Mouse (Mus musculus): ENCODE results near the gene Cbln3. TPM values are rescaled to one million over a fixed set of nuclear protein-coding genes. Genes with fewer than 3 reads are reported as not detected.
A peak's percentile ranks its signal among the peaks of the same experiment; 100 is the strongest.

The Cbln3 gene
- 0.07 and 0.17 TPM in 2 replicates for polyA plus RNA-seq (2014; fragmentation: Nextera tagmentation; extraction: Ambion mirVana)

GRCm38 (mm10) chr14:55884166-55884565 lies at the start of gene Cbln3:
Cbln3 (minus strand) TSS chr14:55884392.
- peak; percentile 29; the same call in 1 of the 2 replicates for ATAC-seq (replicated peaks; ENCODE audit: insufficient number of reproducible peaks, low FRiP score, low TSS enrichment, low read depth)
- Histone ChIP-seq H3K4me1 (ENCODE audit: control insufficient read depth, insufficient read depth, low read length) (no peaks in the 10 kb centered on the region), H3K4me3 (ENCODE audit: low read depth, low read length) (peak within 1 kb of the TSS; percentile 76), H3K27me3 (ENCODE audit: control insufficient read depth, insufficient read depth, low read length) (no peaks in the 10 kb centered on the region), H3K9ac (replicated peaks; ENCODE audit: low read length) (peak within 1 kb of the TSS; percentile 74), H3K4me2 (ENCODE audit: low read depth, low read length) (peak within 1 kb of the TSS; percentile 85), H3K9me3 (replicated peaks; ENCODE audit: control insufficient read depth, low read length) (no peaks in the 10 kb centered on the region), H3K36me3 (replicated peaks; ENCODE audit: control insufficient read depth, insufficient read depth, low read depth, low read length) (peaks cover 9% of the 10 kb centered on the region), H3K27ac (replicated peaks; ENCODE audit: low read depth, low read length) (peak within 1 kb of the TSS; percentile 84)
- WGBS: 36% methylated on average over 4 of the region's 4 CpGs
- no peak for DNase-seq (ENCODE audit: low spot score)

- ATAC-seq (replicated peaks; ENCODE audit: insufficient number of reproducible peaks, low FRiP score, low TSS enrichment, low read depth): no peak
- H3K9ac ChIP-seq (replicated peaks; ENCODE audit: low read length): no peak overlapping the region
- H3K27ac ChIP-seq (replicated peaks; ENCODE audit: low read depth, low read length): no peak overlapping the region
- WGBS: 49% methylated on average over 7 of the region's 7 CpGs
- H3K27me3 ChIP-seq (ENCODE audit: control insufficient read depth, insufficient read depth, low read length): no peaks in the 10 kb centered on the region
- H3K4me2 ChIP-seq (ENCODE audit: low read depth, low read length): no peak overlapping the region
- peak; percentile 32 for DNase-seq (ENCODE audit: low spot score)
- H3K36me3 ChIP-seq (replicated peaks; ENCODE audit: control insufficient read depth, insufficient read depth, low read depth, low read length): no peaks in the 10 kb centered on the region
- H3K9me3 ChIP-seq (replicated peaks; ENCODE audit: control insufficient read depth, low read length): no peaks in the 10 kb centered on the region
- H3K4me1 ChIP-seq (ENCODE audit: control insufficient read depth, insufficient read depth, low read length): no peaks in the 10 kb centered on the region
- no peak overlapping the region for H3K4me3 ChIP-seq (ENCODE audit: low read depth, low read length)
Measured at GRCm38 (mm10) chr14:55933586-55933985, 49.4 kb upstream of the Cbln3 start.

- no peak for ATAC-seq (replicated peaks; ENCODE audit: insufficient number of reproducible peaks, low FRiP score, low TSS enrichment, low read depth)
- WGBS: 55% methylated on average over 12 of the region's 12 CpGs
- no peak overlapping the region for H3K4me2 ChIP-seq (ENCODE audit: low read depth, low read length)
- no peak overlapping the region for H3K4me3 ChIP-seq (ENCODE audit: low read depth, low read length)
- H3K9ac ChIP-seq (replicated peaks; ENCODE audit: low read length): no peak overlapping the region
- no peaks in the 10 kb centered on the region for H3K27me3 ChIP-seq (ENCODE audit: control insufficient read depth, insufficient read depth, low read length)
- no peaks in the 10 kb centered on the region for H3K4me1 ChIP-seq (ENCODE audit: control insufficient read depth, insufficient read depth, low read length)
- DNase-seq (ENCODE audit: low spot score): peak; percentile 44
- no peaks in the 10 kb centered on the region for H3K9me3 ChIP-seq (replicated peaks; ENCODE audit: control insufficient read depth, low read length)
- H3K36me3 ChIP-seq (replicated peaks; ENCODE audit: control insufficient read depth, insufficient read depth, low read depth, low read length): no peaks in the 10 kb centered on the region
- H3K27ac ChIP-seq (replicated peaks; ENCODE audit: low read depth, low read length): no peak overlapping the region
Measured at GRCm38 (mm10) chr14:55929263-55929997, 45.2 kb upstream of the Cbln3 start.

- Histone ChIP-seq H3K4me2 (ENCODE audit: low read depth, low read length) (no peak overlapping the region), H3K9me3 (replicated peaks; ENCODE audit: control insufficient read depth, low read length) (no peaks in the 10 kb centered on the region), H3K4me1 (ENCODE audit: control insufficient read depth, insufficient read depth, low read length) (no peaks in the 10 kb centered on the region), H3K27me3 (ENCODE audit: control insufficient read depth, insufficient read depth, low read length) (no peaks in the 10 kb centered on the region), H3K9ac (replicated peaks; ENCODE audit: low read length) (no peak overlapping the region), H3K36me3 (replicated peaks; ENCODE audit: control insufficient read depth, insufficient read depth, low read depth, low read length) (no peaks in the 10 kb centered on the region), H3K27ac (replicated peaks; ENCODE audit: low read depth, low read length) (no peak overlapping the region), H3K4me3 (ENCODE audit: low read depth, low read length) (no peak overlapping the region)
- ATAC-seq (replicated peaks; ENCODE audit: insufficient number of reproducible peaks, low FRiP score, low TSS enrichment, low read depth) (no peak), DNase-seq (ENCODE audit: low spot score) (no peak)
- 81% methylated on average over 4 of the region's 4 CpGs for WGBS
Measured at GRCm38 (mm10) chr14:55926847-55927246, 42.7 kb upstream of the Cbln3 start.

GRCm38 (mm10) chr14:55922475-55923232 lies 38.5 kb upstream of the Cbln3 start:
- H3K4me3 ChIP-seq (ENCODE audit: low read depth, low read length): no peak overlapping the region
- ATAC-seq (replicated peaks; ENCODE audit: insufficient number of reproducible peaks, low FRiP score, low TSS enrichment, low read depth): no peak
- no peak overlapping the region for H3K9ac ChIP-seq (replicated peaks; ENCODE audit: low read length)
- no peaks in the 10 kb centered on the region for H3K36me3 ChIP-seq (replicated peaks; ENCODE audit: control insufficient read depth, insufficient read depth, low read depth, low read length)
- WGBS: 70% methylated on average over 7 of the region's 7 CpGs
- no peak overlapping the region for H3K27ac ChIP-seq (replicated peaks; ENCODE audit: low read depth, low read length)
- no peaks in the 10 kb centered on the region for H3K9me3 ChIP-seq (replicated peaks; ENCODE audit: control insufficient read depth, low read length)
- no peak overlapping the region for H3K4me2 ChIP-seq (ENCODE audit: low read depth, low read length)
- H3K27me3 ChIP-seq (ENCODE audit: control insufficient read depth, insufficient read depth, low read length): no peaks in the 10 kb centered on the region
- H3K4me1 ChIP-seq (ENCODE audit: control insufficient read depth, insufficient read depth, low read length): no peaks in the 10 kb centered on the region
- no peak for DNase-seq (ENCODE audit: low spot score)

GRCm38 (mm10) chr14:55918240-55919082 lies 34.3 kb upstream of the Cbln3 start:
- ATAC-seq (replicated peaks; ENCODE audit: insufficient number of reproducible peaks, low FRiP score, low TSS enrichment, low read depth): peak; percentile 74
- H3K27me3 ChIP-seq (ENCODE audit: control insufficient read depth, insufficient read depth, low read length): no peaks in the 10 kb centered on the region
- H3K27ac ChIP-seq (replicated peaks; ENCODE audit: low read depth, low read length): no peak overlapping the region
- H3K4me3 ChIP-seq (ENCODE audit: low read depth, low read length): no peak overlapping the region
- H3K36me3 ChIP-seq (replicated peaks; ENCODE audit: control insufficient read depth, insufficient read depth, low read depth, low read length): no peaks in the 10 kb centered on the region
- no peak overlapping the region for H3K9ac ChIP-seq (replicated peaks; ENCODE audit: low read length)
- peak; percentile 96 for DNase-seq (ENCODE audit: low spot score)
- WGBS: 38% methylated on average over 14 of the region's 14 CpGs
- no peaks in the 10 kb centered on the region for H3K9me3 ChIP-seq (replicated peaks; ENCODE audit: control insufficient read depth, low read length)
- H3K4me2 ChIP-seq (ENCODE audit: low read depth, low read length): no peak overlapping the region
- H3K4me1 ChIP-seq (ENCODE audit: control insufficient read depth, insufficient read depth, low read length): no peaks in the 10 kb centered on the region

GRCm38 (mm10) chr14:55913406-55913805 lies 29.2 kb upstream of the Cbln3 start:
- H3K9ac ChIP-seq (replicated peaks; ENCODE audit: low read length): no peak overlapping the region
- no peak overlapping the region for H3K4me2 ChIP-seq (ENCODE audit: low read depth, low read length)
- H3K36me3 ChIP-seq (replicated peaks; ENCODE audit: control insufficient read depth, insufficient read depth, low read depth, low read length): no peaks in the 10 kb centered on the region
- no peaks in the 10 kb centered on the region for H3K27me3 ChIP-seq (ENCODE audit: control insufficient read depth, insufficient read depth, low read length)
- no peak overlapping the region for H3K4me3 ChIP-seq (ENCODE audit: low read depth, low read length)
- no peak overlapping the region for H3K27ac ChIP-seq (replicated peaks; ENCODE audit: low read depth, low read length)
- no peaks in the 10 kb centered on the region for H3K9me3 ChIP-seq (replicated peaks; ENCODE audit: control insufficient read depth, low read length)
- 47% methylated on average over 4 of the region's 4 CpGs for WGBS
- H3K4me1 ChIP-seq (ENCODE audit: control insufficient read depth, insufficient read depth, low read length): no peaks in the 10 kb centered on the region
- DNase-seq (ENCODE audit: low spot score) (no peak), ATAC-seq (replicated peaks; ENCODE audit: insufficient number of reproducible peaks, low FRiP score, low TSS enrichment, low read depth) (no peak)
